Mouse (Mus musculus): Measurements from ENCODE around the gene Uba5.

Gene Uba5

DNA sequence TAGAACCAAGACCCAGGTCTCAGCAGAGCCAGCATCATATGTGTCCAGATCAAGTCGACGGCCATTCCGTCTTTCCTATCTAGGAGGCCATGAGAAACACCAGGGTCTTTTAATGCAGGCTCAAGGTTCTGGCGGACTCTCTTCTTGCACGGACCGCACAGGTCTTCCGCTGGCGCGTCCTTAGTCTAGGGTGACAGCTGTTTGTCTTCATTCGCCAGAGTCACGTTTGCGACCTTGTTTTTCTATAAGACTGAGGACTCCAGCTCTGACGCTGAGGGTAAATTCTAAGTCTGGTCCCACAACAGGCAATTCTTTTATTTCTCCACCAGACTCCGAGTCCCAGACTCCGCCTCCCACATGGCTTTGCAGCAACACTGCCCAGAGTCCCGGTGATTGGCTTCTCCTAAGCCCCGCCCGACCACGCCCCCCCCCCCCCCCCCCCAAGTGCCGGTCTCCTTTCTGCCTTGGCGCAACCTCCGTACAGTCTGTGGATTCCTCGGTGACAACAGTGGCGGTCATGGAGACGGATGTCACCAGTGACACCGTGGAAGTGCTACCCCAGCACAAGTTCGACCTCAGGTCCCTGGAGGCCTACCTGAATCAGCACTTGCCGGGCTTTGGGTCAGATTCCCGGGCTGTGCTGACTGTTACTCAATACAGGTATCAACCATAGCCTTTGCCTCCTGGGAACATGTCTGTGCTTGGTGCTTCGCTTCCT is 469 bp upstream of the Uba5 start, which contains the start of gene Acad11:
TSS of gene Acad11 (plus strand) at position 134 of the 718 bp plus-strand sequence.
- peak; percentile 88 for DNase-seq (ENCODE audit: low spot score)

DNA sequence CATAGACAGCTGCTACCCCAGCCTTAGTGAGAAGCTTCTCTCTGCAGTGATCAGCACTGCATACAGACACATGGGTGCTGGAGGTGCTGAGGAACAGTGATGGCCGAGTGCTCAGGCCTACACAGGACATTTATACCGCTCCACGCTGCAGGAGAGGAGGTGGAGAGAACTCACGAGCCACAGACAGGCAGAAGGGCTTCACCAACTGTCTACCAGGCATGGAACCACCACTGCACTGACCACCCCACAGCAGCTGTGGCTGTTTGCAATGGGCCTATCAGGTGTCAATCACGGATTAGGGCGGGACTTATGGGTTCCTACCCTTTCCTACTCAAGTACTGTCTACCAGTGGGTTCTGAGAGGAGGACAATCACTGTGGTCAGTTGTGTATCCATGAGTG is 11.9 kb downstream of the Uba5 start:
- DNase-seq (ENCODE audit: low spot score), result no peak

DNA sequence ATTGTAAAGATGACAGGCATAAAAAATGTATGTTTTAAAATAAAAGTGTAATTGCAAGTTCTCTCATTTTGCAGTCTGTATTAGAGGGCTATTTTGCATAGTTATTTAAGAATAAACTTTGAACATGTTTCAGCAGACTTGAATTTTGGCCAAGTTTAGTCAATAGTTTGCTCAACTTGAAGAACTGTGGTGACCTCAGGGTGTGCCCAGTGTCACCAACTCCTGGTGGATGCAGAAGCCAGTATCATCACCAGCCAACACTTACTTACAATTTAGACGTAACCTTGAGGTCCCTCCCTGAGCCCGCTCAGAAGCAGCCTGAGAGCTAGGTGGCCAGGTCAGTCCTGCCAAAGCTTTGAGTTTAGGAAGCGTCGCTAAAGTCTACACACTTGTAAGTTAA is 19.3 kb downstream of the Uba5 start:
- no peak for DNase-seq (ENCODE audit: low spot score)

DNA sequence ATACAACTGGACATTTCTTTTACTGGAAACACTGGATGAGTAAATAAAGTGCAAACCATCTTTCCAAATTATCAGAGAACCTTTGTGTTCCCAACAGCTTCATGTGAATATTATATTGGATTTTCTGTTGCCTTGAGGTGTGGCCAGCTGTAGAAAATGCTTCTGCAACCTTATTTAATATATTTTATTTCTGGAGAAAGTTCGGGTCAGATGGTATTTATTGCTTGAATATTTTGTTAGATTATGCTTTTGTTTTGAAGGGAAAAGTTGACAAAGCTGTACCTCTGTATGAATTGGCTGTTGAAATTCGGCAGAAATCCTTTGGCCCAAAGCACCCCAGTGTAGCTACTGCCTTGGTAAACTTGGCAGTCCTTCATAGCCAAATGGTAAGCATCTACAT is 22.6 kb downstream of the Uba5 start, which contains the start of gene Gm28305:
TSS of gene Gm28305 (plus strand) at position 301 of the 400 bp plus-strand sequence.
- no peak for DNase-seq (ENCODE audit: low spot score)

DNA sequence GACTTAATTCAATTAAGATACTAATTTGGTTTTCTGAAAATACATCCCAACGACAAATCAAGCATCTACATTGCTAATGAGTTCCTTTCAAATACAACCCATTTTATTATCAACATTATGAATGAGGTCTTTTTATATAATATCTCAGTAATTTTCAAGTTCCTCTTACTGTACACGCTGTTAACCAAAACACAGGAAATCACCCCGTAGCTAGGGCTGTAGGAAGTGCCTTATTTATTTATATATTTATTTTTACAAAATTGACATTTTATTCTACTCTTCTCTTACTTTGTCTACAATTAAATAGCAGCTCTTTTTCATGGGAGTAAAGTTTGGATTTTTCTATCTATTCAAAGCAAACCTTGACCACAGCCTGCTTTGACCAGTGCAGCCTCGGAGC is 23.2 kb downstream of the Uba5 start:
- DNase-seq (ENCODE audit: low spot score), result no peak

DNA sequence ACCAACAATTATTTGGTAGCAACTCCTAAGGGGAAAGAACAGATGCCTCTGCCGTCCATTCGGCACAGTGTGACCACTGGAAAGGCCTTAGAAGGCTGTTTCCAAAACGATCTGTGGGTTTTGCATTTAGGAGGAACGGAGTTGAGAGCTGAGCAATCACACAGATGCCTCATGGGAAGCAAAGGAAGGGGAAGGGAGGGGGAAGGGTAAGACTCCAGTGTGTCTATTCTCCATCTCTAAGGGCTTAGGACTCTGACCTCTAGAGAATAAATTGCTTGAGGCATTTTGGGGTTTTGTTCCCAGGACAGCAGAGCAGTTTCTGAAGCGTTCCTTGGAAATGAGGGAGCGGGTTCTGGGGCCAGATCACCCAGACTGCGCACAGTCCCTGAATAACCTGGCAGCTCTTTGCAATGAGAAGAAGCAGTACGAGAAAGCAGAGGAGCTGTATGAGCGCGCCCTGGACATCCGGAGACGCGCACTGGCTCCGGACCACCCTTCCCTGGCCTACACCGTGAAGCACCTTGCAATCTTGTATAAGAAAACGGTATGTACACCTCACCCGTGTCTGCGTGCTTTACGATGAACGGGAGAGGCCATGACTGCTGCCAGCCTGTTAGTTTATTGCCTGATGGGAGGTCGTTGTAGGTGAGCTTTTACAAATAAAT is 23.8 kb downstream of the Uba5 start:
- DNase-seq (ENCODE audit: low spot score), result no peak

DNA sequence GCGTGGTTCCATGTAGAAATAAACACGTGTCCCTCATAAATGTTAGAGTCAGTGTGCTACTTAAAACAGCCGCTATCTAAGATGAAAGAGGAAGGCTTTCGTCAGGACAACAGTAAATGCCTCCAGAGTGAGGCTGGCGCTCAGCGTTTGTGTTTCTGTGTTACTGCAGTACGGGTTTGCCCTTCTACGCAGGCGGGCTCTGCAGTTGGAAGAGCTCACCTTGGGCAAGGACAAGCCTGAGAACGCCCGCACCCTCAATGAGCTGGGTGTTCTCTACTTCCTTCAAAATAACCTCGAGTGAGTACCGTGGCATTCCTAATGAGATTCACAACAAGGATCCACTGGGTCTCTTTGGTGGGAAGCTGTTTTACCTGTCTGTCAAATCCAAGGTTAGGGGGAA is 24.7 kb downstream of the Uba5 start:
- DNase-seq (ENCODE audit: low spot score), result no peak

DNA sequence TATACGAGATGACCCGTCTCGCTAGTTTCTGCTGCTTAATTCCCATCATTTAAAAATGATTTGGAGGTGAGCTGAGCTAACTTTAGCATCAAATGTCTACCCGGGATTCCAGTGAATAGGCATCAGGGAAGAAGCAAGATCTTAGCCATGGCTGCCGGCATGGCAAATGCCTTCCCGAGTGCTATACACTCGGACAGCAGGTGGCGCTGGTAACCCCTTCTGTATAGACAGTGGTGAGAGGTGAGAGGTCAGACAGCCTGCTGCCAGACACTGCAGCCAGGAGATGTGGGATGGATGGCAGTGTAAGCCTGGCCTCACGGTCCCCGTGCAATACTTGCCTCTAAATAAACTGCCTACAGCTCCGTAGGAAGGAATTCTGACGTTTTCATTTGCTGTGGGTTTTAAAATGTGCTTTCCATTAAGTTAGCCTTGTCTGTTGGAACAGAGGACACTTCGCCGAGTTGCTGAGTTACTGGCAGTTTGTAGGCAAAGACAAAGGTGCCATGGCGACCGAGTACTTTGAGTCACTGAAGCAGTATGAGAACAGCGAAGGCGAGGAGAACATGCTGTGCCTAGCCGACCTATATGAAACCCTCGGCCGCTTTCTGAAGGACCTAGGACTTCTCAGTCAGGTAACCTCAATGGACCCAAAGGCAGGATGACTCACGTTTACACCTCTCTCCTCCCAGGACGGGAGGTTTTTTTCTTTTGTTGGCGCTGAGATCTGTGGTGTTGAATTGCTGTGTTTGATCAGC is 27.5 kb downstream of the Uba5 start:
- peak; percentile 87 for DNase-seq (ENCODE audit: low spot score)

DNA sequence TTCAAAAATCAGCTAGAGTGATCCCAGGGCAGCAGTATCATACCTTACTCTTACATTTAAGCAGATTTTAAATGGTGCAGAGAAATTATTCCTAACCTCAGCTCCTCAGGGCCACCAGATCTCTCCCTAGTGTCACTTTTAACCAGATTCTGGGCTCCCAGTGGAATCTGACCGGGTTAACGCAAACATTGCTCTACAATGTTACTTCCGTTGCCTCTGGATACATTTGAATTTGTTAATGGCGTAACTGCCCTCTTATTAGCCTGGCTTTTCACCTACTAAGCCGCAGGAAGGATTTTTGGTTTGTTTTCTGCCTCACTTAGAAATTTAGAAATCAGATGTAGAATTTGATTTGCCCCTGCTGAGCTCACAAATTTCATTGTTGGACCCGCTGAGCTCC is 28.2 kb downstream of the Uba5 start:
- DNase-seq (ENCODE audit: low spot score), result no peak

DNA sequence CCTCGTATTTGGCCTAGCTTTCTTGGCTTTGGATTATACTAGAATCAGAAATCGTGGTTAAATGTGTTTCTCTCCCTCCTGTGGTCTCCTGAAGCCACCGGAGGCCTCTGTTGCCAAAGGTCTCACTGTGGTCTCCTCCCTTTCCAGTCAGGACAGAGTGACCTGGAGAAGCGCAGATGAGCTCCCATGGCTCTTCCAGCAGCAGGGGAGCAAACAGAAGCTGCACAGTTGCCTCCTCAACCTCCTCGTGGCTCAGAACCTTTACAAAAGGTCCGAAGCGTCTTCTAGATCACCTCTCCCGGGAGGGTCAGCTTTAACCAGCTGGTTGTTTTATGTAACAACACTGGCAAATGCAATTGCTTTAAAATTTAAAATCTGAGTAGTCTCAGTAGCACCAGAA is 28.7 kb downstream of the Uba5 start:
- no peak for DNase-seq (ENCODE audit: low spot score)

DNA sequence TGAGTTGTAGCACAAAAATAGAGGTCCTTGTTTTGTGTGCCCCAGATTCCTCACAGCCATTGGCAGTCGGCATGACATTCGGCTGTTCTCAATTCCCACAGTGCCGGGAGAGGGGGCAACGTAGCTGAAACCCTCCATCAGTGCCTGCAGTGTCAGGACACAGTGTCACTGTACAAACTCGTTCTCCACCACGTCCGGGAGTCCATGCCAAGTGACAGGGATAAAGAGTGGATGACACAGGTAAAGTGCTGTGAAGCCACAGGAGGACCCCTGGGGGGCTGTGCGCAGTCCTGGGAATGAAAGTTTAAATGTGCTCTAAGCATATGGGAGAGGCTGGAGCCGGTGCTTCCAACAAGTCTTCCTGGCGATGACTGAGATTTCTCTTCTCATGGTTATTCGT is 33.1 kb downstream of the Uba5 start:
- DNase-seq (ENCODE audit: low spot score), result no peak

DNA sequence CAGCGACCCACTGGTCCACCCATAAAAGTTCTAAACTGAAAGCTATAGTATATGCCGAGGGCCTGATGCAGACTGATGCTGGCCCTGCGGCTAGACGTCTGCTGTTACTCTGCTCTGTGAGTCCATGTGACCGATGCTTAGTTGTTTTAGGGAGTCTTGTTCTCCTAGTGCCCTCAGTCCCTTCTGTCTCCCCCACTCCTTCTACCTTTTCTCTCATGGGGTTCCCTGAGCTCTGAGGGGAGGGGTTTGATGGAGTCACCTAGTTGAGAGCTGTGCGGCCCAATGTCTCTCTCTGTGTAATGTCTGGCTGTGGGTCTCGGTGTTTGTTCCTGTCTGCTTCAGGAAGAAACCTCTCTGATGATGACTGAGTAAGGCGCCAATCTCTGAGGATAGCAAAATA is 35.7 kb downstream of the Uba5 start:
- DNase-seq (ENCODE audit: low spot score), result no peak

DNA sequence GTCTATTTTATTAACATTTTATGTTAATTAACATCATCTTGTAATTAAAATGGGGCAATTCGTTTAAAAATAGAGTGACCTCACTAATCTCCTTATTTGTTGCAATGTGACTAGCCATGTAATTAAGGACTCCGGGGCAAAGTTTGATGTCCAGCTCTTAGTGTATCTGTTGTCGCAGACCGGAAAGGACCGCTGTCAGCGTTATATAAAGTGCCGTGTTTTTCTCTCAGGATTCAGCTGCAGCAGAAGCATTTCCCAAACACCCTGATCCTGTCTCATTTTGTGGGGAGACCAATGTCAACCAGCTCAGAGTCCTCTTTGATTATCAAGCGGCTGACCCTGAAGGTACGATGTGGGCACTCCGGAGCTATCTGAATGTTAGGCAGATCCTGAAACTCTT is 41.9 kb downstream of the Uba5 start:
- DNase-seq (ENCODE audit: low spot score), result no peak

DNA sequence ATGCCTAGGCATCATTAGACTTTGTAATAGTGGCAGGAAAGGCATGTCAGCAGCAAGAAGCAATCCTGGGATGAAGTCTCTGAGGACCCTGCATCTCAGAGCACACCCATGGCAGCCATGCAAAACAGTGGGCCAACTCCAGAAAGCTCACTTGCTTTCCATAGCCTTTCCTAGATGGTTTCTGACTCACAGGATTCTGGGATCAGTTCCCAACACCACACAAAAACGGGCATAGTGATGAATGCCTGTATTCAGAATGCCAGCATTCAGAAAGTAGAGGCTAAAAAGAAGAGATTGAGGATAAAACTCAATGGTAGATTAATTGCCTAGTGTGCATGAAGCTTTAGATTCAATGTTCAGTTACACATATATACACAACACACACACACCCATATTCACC is 48.4 kb downstream of the Uba5 start:
- no peak for DNase-seq (ENCODE audit: low spot score)

DNA sequence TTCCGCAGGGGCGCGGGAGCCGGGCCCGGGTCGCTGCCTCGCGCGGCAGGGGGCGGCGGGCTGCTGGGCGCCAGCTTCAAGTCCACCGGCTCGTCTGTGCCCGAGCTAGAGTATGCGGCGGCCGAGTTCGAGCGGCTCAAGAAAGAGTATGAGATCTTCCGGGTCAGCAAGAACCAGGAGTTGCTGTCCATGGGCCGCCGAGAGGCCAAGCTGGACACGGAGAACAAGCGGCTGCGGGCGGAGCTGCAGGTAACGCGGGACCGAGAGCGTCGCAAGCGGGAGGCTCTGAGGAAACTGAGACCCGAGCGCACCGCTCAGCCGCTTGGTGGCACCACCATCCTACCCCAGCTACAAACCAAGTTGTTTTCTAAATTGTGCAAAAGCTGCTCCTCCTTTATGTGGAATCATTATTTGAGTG is 60.0 kb downstream of the Uba5 start:
- peak; percentile 79 for DNase-seq (ENCODE audit: low spot score)

DNA sequence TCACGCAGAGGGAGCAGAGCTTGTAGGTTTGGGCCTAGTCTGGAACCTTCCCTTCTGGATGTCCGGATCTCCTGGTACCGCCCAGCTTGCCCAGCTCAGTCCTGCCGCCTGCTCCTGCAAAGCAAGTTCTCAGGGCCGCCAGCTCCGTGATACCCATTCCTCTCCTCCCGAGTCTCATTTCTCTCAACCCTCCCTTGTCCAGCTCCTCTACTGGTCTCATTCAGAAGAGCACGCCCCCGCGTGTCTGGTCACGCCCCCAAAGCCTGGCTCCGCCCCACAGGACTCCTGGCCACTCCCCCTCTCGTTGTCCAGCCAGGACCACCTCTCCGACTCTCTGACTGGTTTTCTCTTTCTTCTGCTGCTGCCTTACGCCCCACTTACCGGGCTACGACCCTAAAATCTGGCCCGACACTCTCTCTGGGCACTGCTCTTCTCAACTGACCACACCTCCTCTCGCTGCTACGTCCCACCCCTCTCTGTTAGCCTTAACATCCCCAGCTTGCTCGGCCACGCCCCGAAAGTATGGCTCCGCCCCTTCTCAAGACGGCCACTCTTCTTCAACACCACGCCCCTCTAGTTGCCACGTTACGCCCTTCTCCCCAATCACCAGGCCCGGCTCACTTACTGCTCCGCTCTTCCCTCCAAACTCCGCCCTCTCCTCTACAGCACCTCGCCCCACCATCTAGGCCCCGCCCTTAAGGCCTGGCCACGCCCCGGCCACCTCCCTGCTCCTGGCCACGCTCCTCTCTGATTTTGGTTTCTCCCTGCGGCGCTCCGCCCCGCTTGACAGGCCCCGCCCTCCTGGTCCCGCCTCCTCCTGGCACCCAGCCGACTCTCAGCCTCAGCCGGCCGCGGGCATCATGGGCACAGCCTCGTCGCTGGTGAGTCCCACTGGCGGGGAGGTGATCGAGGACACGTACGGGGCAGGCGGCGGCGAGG is 60.7 kb downstream of the Uba5 start, which contains the start of gene Nphp3:
TSS of gene Nphp3 (plus strand) at position 624 of the 939 bp plus-strand sequence.
- peak; percentile 100 for DNase-seq (ENCODE audit: low spot score)

DNA sequence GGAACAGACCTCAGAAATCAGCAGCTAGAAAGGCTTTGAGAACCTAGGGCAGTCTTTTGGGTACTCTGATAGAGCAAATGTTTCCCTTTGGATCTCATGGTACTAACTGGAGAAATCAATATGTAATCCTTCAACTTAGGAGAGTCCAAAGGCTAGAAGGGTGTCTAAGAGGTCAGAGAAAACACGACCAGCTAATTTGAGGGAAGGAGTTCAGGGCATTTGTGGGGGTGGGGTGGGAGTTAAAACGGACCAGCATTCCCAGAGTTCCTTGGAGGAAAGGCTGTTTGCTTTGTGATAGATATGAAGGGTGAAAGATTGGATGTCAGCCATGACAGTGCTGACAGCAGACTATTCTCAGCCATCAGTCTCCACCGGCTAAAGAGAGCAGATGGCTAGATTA is 62.3 kb downstream of the Uba5 start:
- no peak for DNase-seq (ENCODE audit: low spot score)
